In the genomic region with DNA sequence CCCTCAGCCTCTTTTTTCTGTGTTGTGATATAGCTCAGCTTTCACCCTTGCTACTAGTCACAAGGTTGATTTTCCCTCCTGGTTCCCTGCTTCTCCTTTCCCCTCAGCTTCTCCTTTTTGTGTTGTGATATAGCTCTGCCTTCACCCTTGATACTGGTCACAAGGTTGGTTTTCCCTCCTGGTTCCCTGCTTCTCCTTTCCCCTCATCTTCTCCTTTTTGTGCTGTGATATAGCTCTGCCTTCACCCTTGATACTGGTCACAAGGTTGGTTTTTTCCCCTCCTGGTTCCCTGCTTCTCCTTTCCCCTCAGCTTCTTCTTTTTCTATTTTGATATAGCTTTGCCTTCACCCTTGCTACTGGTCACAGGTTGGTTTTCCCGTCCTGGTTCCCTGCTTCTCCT, we compare ENCODE assay signal across 26 mouse cellular contexts. TPM values are rescaled to one million over a fixed set of nuclear protein-coding genes. Genes with fewer than 3 reads are reported as not detected.
DNase-seq lines count a peak whose midpoint lies in the region; ATAC-seq and TF ChIP-seq lines count a peak whose summit lies in the region.
"Had no signal": no experiment of that assay in that cellular context is flagged by ENCODE, and none has a peak within 500 bp of the region (broad histone marks: within the 10 kb centered on the region; RNA-seq: fewer than 3 reads in every experiment).

No protein-coding gene starts in this region.

- 14% methylated on average over 1 of the region's 1 CpGs for WGBS in macrophage (ENCODE audit: missing documents)

- peak; percentile 10 for DNase-seq in MEL (ENCODE audit: low read depth, low spot score)
- no peak for DNase-seq in T-cell, adult 2 months (ENCODE audit: low spot score)
- no peak for DNase-seq in right cerebral cortex, postnatal 36 days (ENCODE audit: low spot score in 2 of 2)
- DNase-seq in kidney, postnatal 36 days: no peak
- DNase-seq in right cerebral cortex, postnatal 10 days (ENCODE audit: low spot score in 2 of 2): no peak
- DNase-seq: adrenal gland, adult 2 months; adrenal gland, postnatal 10 days; adrenal gland, postnatal 25 days; B cell, adult 2 months; cerebellum, adult 11-12 months; cerebellum, adult 2 months; cerebellum, adult 9-10 months; cerebellum, postnatal 10 days; cerebellum, postnatal 25 days; embryo, embryonic 11 days had no signal

- ATAC-seq in common myeloid progenitor, adult 5-6 weeks (replicated peaks; ENCODE audit: low read depth, poor library complexity, severe bottlenecking): peak; percentile 29; the same call in 1 of the 2 replicates
- ATAC-seq in megakaryocyte progenitor cell, adult 5-6 weeks (replicated peaks; ENCODE audit: poor library complexity): peak; percentile 57
- ATAC-seq: forebrain, embryonic 14.5 days; forebrain, embryonic 16.5 days; Patski had no signal

- H3K27me3 ChIP-seq in MEL (ENCODE audit: control insufficient read depth in 1 of 2, insufficient read depth in 2 of 2, low read length in 2 of 2): no peaks in the 10 kb centered on the region
- H3K27me3 ChIP-seq: embryonic facial prominence, embryonic 13.5 days; embryonic facial prominence, embryonic 15.5 days; forebrain, embryonic 12.5 days; Patski had no signal

- no peak for TF ChIP-seq CTCF in MEL (IDR thresholded peaks at IDR 0.05 in 2 of 3, conservative IDR thresholded peaks at IDR 0.05 in 1 of 3; ENCODE audit: control insufficient read depth in 1 of 3, insufficient read depth in 1 of 3, low read depth in 2 of 3, low read length in 3 of 3, poor library complexity in 1 of 3, severe bottlenecking in 1 of 3)

- H3K9ac ChIP-seq in MEL (ENCODE audit: control insufficient read depth, low read depth, low read length, poor library complexity, severe bottlenecking): no peak overlapping the region
- H3K9ac ChIP-seq: embryonic facial prominence, embryonic 13.5 days; embryonic facial prominence, embryonic 15.5 days; forebrain, embryonic 12.5 days had no signal

- H3K4me3 ChIP-seq in MEL (ENCODE audit: control insufficient read depth in 1 of 2, insufficient read depth in 1 of 2, low read depth in 2 of 2, low read length in 2 of 2) (no peak overlapping the region), macrophage (ENCODE audit: inconsistent target) (no peak overlapping the region)
- H3K4me3 ChIP-seq: embryonic facial prominence, embryonic 13.5 days; embryonic facial prominence, embryonic 15.5 days; erythroblast, embryonic 14.5 days; forebrain, embryonic 10.5 days; forebrain, embryonic 12.5 days had no signal

- H3K36me3 ChIP-seq in MEL (ENCODE audit: control insufficient read depth in 1 of 2, insufficient read depth in 2 of 2, low read length in 2 of 2) (no peaks in the 10 kb centered on the region; a peak in 1 of 4 replicates), macrophage (ENCODE audit: inconsistent target) (no peaks in the 10 kb centered on the region)
- H3K36me3 ChIP-seq: forebrain, embryonic 12.5 days had no signal

- TF ChIP-seq RAD21 in MEL (IDR thresholded peaks at IDR 0.05; ENCODE audit: low read depth, low read length): no peak

- TF ChIP-seq EP300 in MEL (IDR thresholded peaks at IDR 0.05; ENCODE audit: low read depth in 1 of 2, low read length in 2 of 2): no peak

- H3K4me1 ChIP-seq in MEL (ENCODE audit: control insufficient read depth in 1 of 2, insufficient read depth in 2 of 2, low read length in 2 of 2): no peaks in the 10 kb centered on the region
- H3K4me1 ChIP-seq: embryonic facial prominence, embryonic 15.5 days; forebrain, embryonic 10.5 days; forebrain, embryonic 12.5 days had no signal

- no peaks in the 10 kb centered on the region for H3K79me2 ChIP-seq in MEL (ENCODE audit: control insufficient read depth, insufficient read depth, low read length, poor library complexity)
- H3K79me2 ChIP-seq in macrophage (ENCODE audit: inconsistent target): no peaks in the 10 kb centered on the region

- no peak for TF ChIP-seq POLR2A in MEL (IDR thresholded peaks at IDR 0.05; ENCODE audit: control insufficient read depth in 1 of 2, insufficient read depth in 1 of 2, low read depth in 1 of 2, low read length in 2 of 2, poor library complexity in 1 of 2)

- H3K27ac ChIP-seq in MEL (ENCODE audit: control insufficient read depth, low read depth, low read length): no peak overlapping the region
- peak overlapping the region; percentile 38 for H3K27ac ChIP-seq in macrophage
- H3K27ac ChIP-seq: embryonic facial prominence, embryonic 13.5 days; embryonic facial prominence, embryonic 15.5 days; forebrain, embryonic 10.5 days; forebrain, embryonic 12.5 days had no signal

- no peaks in the 10 kb centered on the region for H3K9me3 ChIP-seq in MEL (replicated peaks; ENCODE audit: insufficient read depth, low read length)
- H3K9me3 ChIP-seq: embryonic facial prominence, embryonic 13.5 days; embryonic facial prominence, embryonic 15.5 days; forebrain, embryonic 10.5 days; forebrain, embryonic 12.5 days had no signal

TF ChIP-seq in MEL, 35 proteins besides CTCF, POLR2A, EP300 and RAD21:
- TF ChIP-seq ZMIZ1 (IDR thresholded peaks at IDR 0.05; ENCODE audit: low read depth, low read length): no peak
- no peak for TF ChIP-seq KAT2A (conservative IDR thresholded peaks at IDR 0.05; ENCODE audit: low read depth, low read length)
- no peak for TF ChIP-seq MAZ (IDR thresholded peaks at IDR 0.05; ENCODE audit: low read depth, low read length)
- TF ChIP-seq MEF2A (IDR thresholded peaks at IDR 0.05; ENCODE audit: extremely low read depth, insufficient replicate concordance, low read depth, low read length, poor library complexity, severe bottlenecking): no peak
- no peak for TF ChIP-seq MXI1 (IDR thresholded peaks at IDR 0.05; ENCODE audit: low read depth, low read length)
- no peak for TF ChIP-seq GATA1 (IDR thresholded peaks at IDR 0.05; ENCODE audit: low read depth, low read length)

RNA-seq across cellular contexts. Expression of a gene that starts 48.7 kb away (rescaled TPM):
- 0.19 and 0.39 TPM in 2 replicates for total RNA-seq in MEL (2012; rRNA removed)
- polyA plus RNA-seq in MEL (2012; ENCODE audit: insufficient read depth in 1 of 2, insufficient read length in 2 of 2, low read depth in 1 of 2, low replicate concordance in 2 of 2, missing spikeins in 1 of 2) (under 1 TPM in 1 of 2 experiments, not detected in 1; 0.64 TPM), macrophage (2018) (53.4 to 180 TPM (median 165 TPM) in 3 replicates)
- 3.6 and 4.8 TPM in 2 replicates for total RNA-seq in common myeloid progenitor, adult 5-6 weeks (2017)
- 100 to 1,000 TPM in 1 of 26 experiments, 10 to 100 TPM in 25; 11.7 to 104 (median 41.1) TPM for total RNA-seq in macrophage (2018; cell fraction: chromatin; rRNA removed)
- 100 to 1,000 TPM; 120 to 230 (median 186) TPM for total RNA-seq in macrophage (2018; cell fraction: cytosol; rRNA removed)
- 100 to 1,000 TPM in 15 of 26 experiments, 10 to 100 TPM in 11; 20.5 to 230 (median 108) TPM for total RNA-seq in macrophage (2018; cell fraction: nucleus; rRNA removed)
- total RNA-seq in megakaryocyte progenitor cell, adult 5-6 weeks (2015): 6.4 and 6.9 TPM in 2 replicates
- total RNA-seq in megakaryocyte progenitor cell, adult 5-6 weeks (2017): 2.0 and 3.3 TPM in 2 replicates
